Mouse (Mus musculus) ES-Bruce4 (cell line): ENCODE measurements around the gene Tmem104. TPM values are rescaled to one million over a fixed set of nuclear protein-coding genes. Genes with fewer than 3 reads are reported as not detected.

Source experiments
- H3K27ac ChIP-seq: 2 replicates; pipeline ENCODE4 v1.5.1; 2012; ENCODE audit warnings: low read length, inconsistent platforms; ENCODE audit not compliant: insufficient read depth
- H3K27me3 ChIP-seq: 2 replicates; pipeline ENCODE4 v1.6.1; 2012; ENCODE audit warnings: mild to moderate bottlenecking, low read length, inconsistent platforms; ENCODE audit not compliant: control insufficient read depth, poor library complexity, insufficient read depth, severe bottlenecking
- H3K36me3 ChIP-seq: 2 replicates; pipeline ENCODE4 v1.6.1; 2012; ENCODE audit warnings: inconsistent platforms, mild to moderate bottlenecking, low read length, moderate library complexity; ENCODE audit not compliant: control insufficient read depth, poor library complexity, insufficient read depth, severe bottlenecking
- H3K4me1 ChIP-seq: one replicate; pipeline ENCODE4 v1.8.1; 2011; ENCODE audit warnings: low read length; ENCODE audit not compliant: control insufficient read depth, insufficient read depth
- H3K4me3 ChIP-seq: 2 replicates; pipeline ENCODE4 v1.5.1; 2011; ENCODE audit warnings: low read depth, mild to moderate bottlenecking, low read length
- H3K9ac ChIP-seq: 2 replicates; pipeline ENCODE4 v1.6.1; 2012; ENCODE audit warnings: low read depth, mild to moderate bottlenecking, inconsistent platforms; ENCODE audit not compliant: poor library complexity, severe bottlenecking
- H3K9me3 ChIP-seq: replicated peaks from 2 replicates; pipeline ENCODE4 v1.6.1; 2012; ENCODE audit warnings: mild to moderate bottlenecking, low read length, inconsistent platforms; ENCODE audit not compliant: control insufficient read depth, poor library complexity, insufficient read depth, severe bottlenecking
- CTCF ChIP-seq: IDR thresholded peaks from one replicate; pipeline ENCODE4 v1.8.1; 2011; ENCODE audit warnings: low read depth, low read length
- EP300 ChIP-seq: IDR thresholded peaks from 2 replicates; pipeline ENCODE4 v1.6.1; 2011; ENCODE audit warnings: low read depth, low read length; ENCODE audit not compliant: insufficient read depth
- POLR2A ChIP-seq: IDR thresholded peaks from one replicate; pipeline ENCODE4 v1.8.1; 2011; ENCODE audit warnings: low read length; ENCODE audit not compliant: insufficient read depth
- polyA plus RNA-seq: library from polyadenylated mRNA; stranded (reverse); fragments of >200 nt; gene quantifications from 2 replicates; pipeline ENCODE4 v1.2.4, GENCODE M21; 2011; ENCODE audit warnings: low read depth; ENCODE audit not compliant: missing spikeins, insufficient read depth, insufficient read length

Gene Tmem104
- polyA plus RNA-seq, 1 experiment, result 8.0 TPM

DNA sequence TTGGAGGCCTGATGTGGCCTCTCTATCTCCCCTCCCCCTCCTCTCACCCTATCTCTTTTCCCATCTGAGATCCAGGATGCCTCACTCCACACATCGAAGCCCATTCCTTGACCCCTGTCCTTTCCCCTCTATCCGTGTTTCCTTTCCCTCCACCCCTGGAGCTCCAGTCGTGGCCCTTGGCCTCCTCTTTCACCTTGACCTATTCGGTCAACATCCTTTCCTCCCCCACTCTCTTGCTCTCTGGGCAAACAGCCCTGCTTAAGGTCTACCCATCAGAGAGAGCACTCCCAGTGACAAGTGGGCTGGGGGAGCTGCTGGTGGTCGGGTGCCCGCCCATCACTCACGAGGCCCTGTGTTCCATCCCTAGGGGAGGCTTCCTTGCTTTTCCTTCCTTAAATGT, 86.4 kb downstream of the Tmem104 start:
- TF ChIP-seq POLR2A (no peak), EP300 (no peak), CTCF (no peak)
- peaks cover 2% of the 10 kb centered on the region for H3K4me1 ChIP-seq

DNA sequence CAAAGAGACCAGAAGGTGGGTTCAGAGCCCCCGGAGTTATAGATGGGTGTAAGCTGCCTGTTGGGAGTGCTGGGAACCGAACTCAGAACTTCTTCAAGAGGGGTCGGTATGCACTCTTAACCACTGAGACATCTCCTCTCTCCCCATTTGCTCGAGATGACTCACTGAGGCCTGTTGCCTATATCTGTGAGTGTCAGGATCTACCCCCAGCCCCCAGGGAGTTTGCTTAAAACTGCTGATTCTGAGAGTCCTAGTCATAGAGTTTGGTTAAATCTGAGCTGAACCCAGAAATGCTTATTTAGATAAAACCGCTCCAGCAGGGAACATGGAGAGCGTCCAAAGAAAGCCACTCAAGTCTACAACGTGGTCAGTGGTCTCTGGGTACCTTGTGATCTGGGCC, 86.9 kb downstream of the Tmem104 start:
- no peaks in the 10 kb centered on the region for H3K36me3 ChIP-seq
- H3K27ac ChIP-seq, result no peak overlapping the region
- H3K9ac ChIP-seq, result no peak overlapping the region
- H3K4me1 ChIP-seq, result peaks cover 2% of the 10 kb centered on the region
- H3K9me3 ChIP-seq, result no peaks in the 10 kb centered on the region
- H3K4me3 ChIP-seq, result no peak overlapping the region
- no peak for TF ChIP-seq EP300
- TF ChIP-seq CTCF, result no peak
- TF ChIP-seq POLR2A, result no peak
- no peaks in the 10 kb centered on the region for H3K27me3 ChIP-seq

More for the DNA sequence above, 86.4 kb downstream of the Tmem104 start:
- Histone ChIP-seq H3K27me3 (no peaks in the 10 kb centered on the region), H3K4me3 (no peak overlapping the region), H3K27ac (no peak overlapping the region), H3K36me3 (no peaks in the 10 kb centered on the region), H3K9me3 (no peaks in the 10 kb centered on the region), H3K9ac (no peak overlapping the region)

DNA sequence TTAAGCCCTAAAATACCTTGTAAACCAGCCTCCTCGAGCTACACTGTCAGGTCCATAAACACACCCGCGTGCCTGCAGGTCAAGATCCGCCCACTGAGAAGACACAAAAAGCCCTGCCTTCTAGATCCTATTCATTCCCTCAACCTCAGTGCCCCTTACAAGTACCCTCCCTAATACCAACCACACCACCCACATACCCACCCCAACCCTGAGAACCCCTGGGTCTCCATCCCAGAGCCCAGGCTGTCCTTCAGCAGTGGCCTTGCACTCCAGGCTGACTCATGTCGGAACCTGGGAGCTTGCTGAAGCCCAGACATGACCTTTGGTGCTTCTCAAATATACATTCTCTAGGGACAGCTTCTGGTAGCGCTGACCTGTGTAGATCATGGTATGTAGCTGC, 87.5 kb downstream of the Tmem104 start:
- peaks cover 2% of the 10 kb centered on the region for H3K4me1 ChIP-seq
- H3K27ac ChIP-seq, result no peak overlapping the region
- H3K27me3 ChIP-seq, result no peaks in the 10 kb centered on the region
- H3K9me3 ChIP-seq, result no peaks in the 10 kb centered on the region
- H3K36me3 ChIP-seq, result no peaks in the 10 kb centered on the region
- no peak overlapping the region for H3K9ac ChIP-seq
- TF ChIP-seq CTCF (no peak), POLR2A (no peak), EP300 (no peak)
- no peak overlapping the region for H3K4me3 ChIP-seq

DNA sequence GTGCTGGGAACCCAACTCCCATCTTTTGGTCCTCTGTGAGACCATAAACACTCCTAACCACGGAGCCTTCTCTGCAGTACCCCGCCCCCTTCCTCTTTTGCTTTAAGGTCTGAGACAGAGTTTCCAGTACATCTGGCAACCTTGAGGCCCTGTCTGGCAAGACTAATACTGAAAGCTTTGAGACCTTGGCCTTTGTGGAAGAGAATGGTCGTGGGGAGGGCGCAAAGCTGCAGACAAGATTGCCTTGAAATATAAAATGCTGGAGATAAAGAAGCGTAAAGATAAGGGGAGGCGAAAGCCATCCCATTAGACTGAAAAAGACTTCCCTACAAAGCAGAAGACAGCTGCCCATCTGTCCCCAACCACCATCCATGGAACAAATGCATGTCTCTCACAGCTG, 88.2 kb downstream of the Tmem104 start:
- Histone ChIP-seq H3K9ac (no peak overlapping the region), H3K4me1 (peaks cover 2% of the 10 kb centered on the region), H3K27me3 (no peaks in the 10 kb centered on the region), H3K4me3 (no peak overlapping the region), H3K27ac (no peak overlapping the region), H3K36me3 (no peaks in the 10 kb centered on the region), H3K9me3 (no peaks in the 10 kb centered on the region)
- TF ChIP-seq EP300 (no peak), POLR2A (no peak), CTCF (no peak)

DNA sequence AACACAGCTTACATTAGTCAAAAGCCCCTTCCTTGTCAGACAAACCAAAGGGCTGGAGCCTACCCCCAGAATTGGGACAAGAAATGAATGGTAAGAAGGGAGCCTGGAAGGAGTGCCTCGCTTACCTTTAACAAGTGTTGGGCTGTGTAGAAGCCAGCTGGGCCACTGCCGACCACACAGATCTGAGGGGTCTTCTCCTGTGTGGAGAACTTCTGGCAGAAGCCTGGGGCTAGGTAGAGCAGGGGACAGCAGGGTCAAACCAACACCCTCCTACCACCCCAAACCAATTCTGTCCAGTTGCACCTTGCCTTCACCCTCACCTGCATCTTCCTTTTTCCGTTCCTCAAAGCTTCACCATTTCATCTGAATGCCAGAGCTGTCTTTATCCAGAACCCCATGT, 88.7 kb downstream of the Tmem104 start:
- Histone ChIP-seq H3K9ac (peak overlapping the region; percentile 74), H3K27ac (no peak overlapping the region)

DNA sequence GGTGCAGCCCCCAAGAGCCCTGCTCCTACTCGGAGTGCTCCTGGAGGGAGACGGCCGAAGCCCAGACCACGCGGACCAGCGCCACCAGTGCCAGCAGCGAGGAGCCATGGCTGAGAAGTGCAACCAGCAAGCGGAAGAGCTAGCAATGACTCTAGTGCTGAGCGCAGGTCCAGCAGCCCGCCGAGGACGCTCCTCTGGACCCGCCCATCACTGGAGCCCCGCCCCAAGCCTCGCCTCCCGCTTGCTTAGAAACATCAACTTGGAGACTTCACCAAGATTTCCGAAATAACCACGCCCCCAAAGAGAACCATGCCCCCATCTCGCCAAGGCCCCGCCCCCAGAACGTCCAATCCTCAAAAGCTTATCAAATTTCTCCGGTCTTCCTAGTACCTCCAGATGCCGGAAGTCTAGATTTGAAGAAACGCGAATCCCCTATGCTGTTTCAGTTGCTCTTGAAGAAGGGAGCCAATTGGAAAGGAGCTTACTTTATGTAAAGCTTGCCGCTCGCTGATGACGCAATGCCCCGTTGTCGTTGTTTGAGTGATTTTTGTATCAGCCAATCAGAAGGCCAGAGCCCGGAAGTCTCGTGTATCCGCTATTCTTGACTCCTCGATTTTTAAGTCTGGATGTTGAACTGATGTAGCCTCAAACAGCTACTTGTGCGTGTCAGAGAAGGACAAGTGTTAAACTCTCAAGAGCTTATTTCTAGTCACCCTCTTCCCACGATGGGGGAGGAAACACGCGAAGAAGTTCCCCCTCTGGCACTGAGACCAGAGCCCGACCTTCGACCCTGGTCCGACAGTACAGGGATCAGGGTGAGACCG, 89.7 kb downstream of the Tmem104 start, which contains the start of gene Fdxr:
TSS of gene Fdxr (minus strand) at position 271 of the 824 bp plus-strand sequence.
- H3K4me1 ChIP-seq, result peaks cover 2% of the 10 kb centered on the region
- no peaks in the 10 kb centered on the region for H3K9me3 ChIP-seq
- H3K27me3 ChIP-seq, result no peaks in the 10 kb centered on the region
- H3K27ac ChIP-seq, result peak within 1 kb of the TSS; percentile 35; the same call in 1 of the 2 replicates
- TF ChIP-seq EP300 (no peak), POLR2A (peak; percentile 91), CTCF (no peak)
- H3K36me3 ChIP-seq, result no peaks in the 10 kb centered on the region
- peak within 1 kb of the TSS; percentile 89 for H3K4me3 ChIP-seq
- peak within 1 kb of the TSS; percentile 74 for H3K9ac ChIP-seq

More for the DNA sequence above, 88.7 kb downstream of the Tmem104 start:
- Histone ChIP-seq H3K36me3 (no peaks in the 10 kb centered on the region), H3K27me3 (no peaks in the 10 kb centered on the region), H3K4me1 (peaks cover 2% of the 10 kb centered on the region), H3K4me3 (peak overlapping the region; percentile 37), H3K9me3 (no peaks in the 10 kb centered on the region)
- TF ChIP-seq EP300, result no peak
- TF ChIP-seq POLR2A, result no peak
- TF ChIP-seq CTCF, result no peak
